Mouse (Mus musculus): ENCODE data around the gene Pglyrp4. TPM values are rescaled to one million over a fixed set of nuclear protein-coding genes. Genes with fewer than 3 reads are reported as not detected.

The Pglyrp4 gene
- polyA plus RNA-seq (2012; rRNA removed), result not detected in 2 replicates

DNA sequence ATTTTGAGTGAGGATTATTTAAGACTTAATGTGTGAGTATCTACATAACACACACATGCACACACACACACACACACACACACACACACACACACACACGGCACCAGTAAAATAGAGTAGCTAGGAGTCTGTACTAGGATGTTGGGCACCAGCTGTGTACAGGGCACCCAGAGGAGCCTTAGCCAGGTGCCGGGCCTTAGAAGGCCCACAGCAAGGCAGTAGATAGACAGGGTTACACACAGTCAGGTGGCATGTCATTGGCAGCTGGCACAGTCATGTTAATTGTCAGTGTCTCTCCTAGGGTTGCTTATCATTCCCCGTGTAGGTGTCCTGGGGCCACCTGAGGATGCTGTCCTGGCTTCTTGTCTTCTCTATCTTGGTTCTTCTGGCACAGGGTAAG, at the start of gene Pglyrp4:
TSS of gene Pglyrp4 (plus strand) at position 301 of the 400 bp plus-strand sequence.

DNA sequence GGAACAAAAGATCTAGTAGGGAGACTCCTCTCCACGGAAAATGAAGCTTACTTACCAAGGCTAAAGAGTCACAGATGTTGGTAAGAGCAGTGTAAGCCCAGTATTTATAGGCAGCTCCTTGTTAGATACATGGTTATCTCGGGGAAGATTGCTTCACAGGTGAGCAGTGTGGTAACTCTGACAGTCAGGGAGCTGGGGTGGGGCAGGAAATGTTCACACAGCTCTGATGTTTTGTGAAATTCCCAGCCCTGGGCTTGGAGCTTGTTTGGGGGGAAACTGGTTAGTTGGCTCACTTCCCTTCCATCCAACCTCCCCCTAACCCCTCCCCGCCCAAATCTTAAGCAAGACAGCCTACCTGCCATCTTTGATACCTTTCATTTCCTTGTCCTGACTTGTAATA, 31.1 kb upstream of the Pglyrp4 start, which contains the start of gene S100a9:
TSS of gene S100a9 (minus strand) at position 109 of the 400 bp plus-strand sequence.

DNA sequence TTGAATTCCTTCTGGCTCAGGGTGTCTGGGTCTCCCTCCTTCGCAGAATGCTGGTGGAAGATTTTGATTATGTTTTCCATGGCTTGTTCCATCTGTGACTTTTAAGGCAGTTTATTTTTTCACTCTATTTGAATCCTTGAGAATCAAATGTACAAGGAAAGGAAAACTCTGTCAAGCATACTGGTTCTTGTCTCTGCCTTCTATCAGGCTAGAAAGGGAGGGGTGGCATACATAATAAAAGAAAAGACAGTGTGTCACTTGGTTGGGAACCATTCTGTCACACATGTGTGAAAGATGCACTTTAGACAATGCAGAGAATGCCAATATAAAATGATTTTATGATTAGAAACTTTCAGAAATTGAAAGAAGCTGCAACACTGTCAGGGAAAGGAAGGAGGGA, 51.1 kb downstream of the Pglyrp4 start, which contains the start of gene Gm5849:
TSS of gene Gm5849 (minus strand) at position 101 of the 400 bp plus-strand sequence.

Other genes starting within 250 kb of the Pglyrp4 start
- gene Snapin, start 235.9 kb upstream of the Pglyrp4 start, polyA plus RNA-seq (2012; rRNA removed), result 46.0 and 48.7 TPM in 2 replicates
- gene Chtop, start 217.4 kb upstream of the Pglyrp4 start, polyA plus RNA-seq (2012; rRNA removed), result 200 and 201 TPM in 2 replicates
- 36.3 and 42.0 TPM in 2 replicates for gene S100a1, start 212.5 kb upstream of the Pglyrp4 start, polyA plus RNA-seq (2012; rRNA removed)
- gene S100a13, start 212.5 kb upstream of the Pglyrp4 start, polyA plus RNA-seq (2012; rRNA removed), result 12.6 and 13.2 TPM in 2 replicates
- gene S100a14, start 200.1 kb upstream of the Pglyrp4 start, polyA plus RNA-seq (2012; rRNA removed), result 0.16 and 6.2 TPM in 2 replicates
- 31.4 and 33.1 TPM in 2 replicates for gene S100a16, start 189.7 kb upstream of the Pglyrp4 start, polyA plus RNA-seq (2012; rRNA removed)
- gene S100a3, start 166.3 kb upstream of the Pglyrp4 start, polyA plus RNA-seq (2012; rRNA removed), result 0.41 and 0.56 TPM in 2 replicates
- gene S100a2, start 136.7 kb upstream of the Pglyrp4 start, polyA plus RNA-seq (2012; rRNA removed), result not detected in 2 replicates
- not detected in 2 replicates for gene Gm42674, start 125.0 kb upstream of the Pglyrp4 start, polyA plus RNA-seq (2012; rRNA removed)
- gene S100a4, start 123.1 kb upstream of the Pglyrp4 start, polyA plus RNA-seq (2012; rRNA removed), result 6.6 and 8.4 TPM in 2 replicates
- not detected in 2 replicates for gene S100a5, start 118.4 kb upstream of the Pglyrp4 start, polyA plus RNA-seq (2012; rRNA removed)
- 28.5 and 123 TPM in 2 replicates for gene S100a6, start 114.0 kb upstream of the Pglyrp4 start, polyA plus RNA-seq (2012; rRNA removed)
- 0.27 and 0.60 TPM in 2 replicates for gene S100a7a, start 72.9 kb upstream of the Pglyrp4 start, polyA plus RNA-seq (2012; rRNA removed)
- gene S100a8, start 57.9 kb upstream of the Pglyrp4 start, polyA plus RNA-seq (2012; rRNA removed), result 1.2 and 7.6 TPM in 2 replicates
- 3.2 and 15.0 TPM in 2 replicates for gene S100a9, start 31.2 kb upstream of the Pglyrp4 start, polyA plus RNA-seq (2012; rRNA removed)
- gene Gm5849, start 51.0 kb downstream of the Pglyrp4 start, polyA plus RNA-seq (2012; rRNA removed), result not detected in 2 replicates